Mouse (Mus musculus): ENCODE results near the gene Hectd2. TPM values are rescaled to one million over a fixed set of nuclear protein-coding genes. Genes with fewer than 3 reads are reported as not detected.

Hectd2 gene
- polyA plus RNA-seq, 1 experiment from 2014 or later: 0.48 TPM

- Histone ChIP-seq H3K27ac (ENCODE audit: low read length) (no peak overlapping the region), H3K27me3 (ENCODE audit: control insufficient read depth, insufficient read depth, low read depth, low read length) (no peaks in the 10 kb centered on the region), H3K4me1 (ENCODE audit: control insufficient read depth, low read depth, low read length) (no peaks in the 10 kb centered on the region; the same call in 1 of the 2 replicates), H3K4me2 (ENCODE audit: low read depth, low read length) (no peak overlapping the region), H3K9ac (ENCODE audit: low read depth, low read length) (no peak overlapping the region), H3K36me3 (ENCODE audit: control insufficient read depth, insufficient read depth) (no peaks in the 10 kb centered on the region), H3K4me3 (ENCODE audit: low read depth, low read length) (no peak overlapping the region), H3K9me3 (replicated peaks; ENCODE audit: control insufficient read depth, low read length) (no peaks in the 10 kb centered on the region)
- 66% methylated on average over 4 of the region's 4 CpGs for WGBS (ENCODE audit: insufficient replicate concordance)
- ATAC-seq (ENCODE audit: low read depth): no peak
Measured at GRCm38 (mm10) chr19:36626881-36627280, 72.4 kb downstream of the Hectd2 start.

GRCm38 (mm10) chr19:36629394-36629910 is 75.0 kb downstream of the Hectd2 start:
- Histone ChIP-seq H3K27me3 (ENCODE audit: control insufficient read depth, insufficient read depth, low read depth, low read length) (no peaks in the 10 kb centered on the region), H3K9me3 (replicated peaks; ENCODE audit: control insufficient read depth, low read length) (no peaks in the 10 kb centered on the region), H3K4me2 (ENCODE audit: low read depth, low read length) (no peak overlapping the region), H3K4me3 (ENCODE audit: low read depth, low read length) (no peak overlapping the region), H3K27ac (ENCODE audit: low read length) (peak overlapping the region; percentile 3; the same call in 1 of the 2 replicates), H3K4me1 (ENCODE audit: control insufficient read depth, low read depth, low read length) (no peaks in the 10 kb centered on the region; the same call in 1 of the 2 replicates), H3K9ac (ENCODE audit: low read depth, low read length) (no peak overlapping the region), H3K36me3 (ENCODE audit: control insufficient read depth, insufficient read depth) (no peaks in the 10 kb centered on the region)
- ATAC-seq (ENCODE audit: low read depth): peak; percentile 71
- WGBS (ENCODE audit: insufficient replicate concordance): 69% methylated on average over 9 of the region's 9 CpGs

GRCm38 (mm10) chr19:36630361-36630760 is 75.9 kb downstream of the Hectd2 start:
- Histone ChIP-seq H3K4me2 (ENCODE audit: low read depth, low read length) (no peak overlapping the region), H3K27me3 (ENCODE audit: control insufficient read depth, insufficient read depth, low read depth, low read length) (no peaks in the 10 kb centered on the region), H3K4me1 (ENCODE audit: control insufficient read depth, low read depth, low read length) (no peaks in the 10 kb centered on the region; the same call in 1 of the 2 replicates), H3K36me3 (ENCODE audit: control insufficient read depth, insufficient read depth) (no peaks in the 10 kb centered on the region), H3K27ac (ENCODE audit: low read length) (no peak overlapping the region), H3K9ac (ENCODE audit: low read depth, low read length) (no peak overlapping the region), H3K4me3 (ENCODE audit: low read depth, low read length) (no peak overlapping the region), H3K9me3 (replicated peaks; ENCODE audit: control insufficient read depth, low read length) (no peaks in the 10 kb centered on the region)
- WGBS (ENCODE audit: insufficient replicate concordance): 55% methylated on average over 5 of the region's 5 CpGs
- ATAC-seq (ENCODE audit: low read depth): no peak

- H3K4me3 ChIP-seq (ENCODE audit: low read depth, low read length): no peak overlapping the region
- no peaks in the 10 kb centered on the region; the same call in 1 of the 2 replicates for H3K4me1 ChIP-seq (ENCODE audit: control insufficient read depth, low read depth, low read length)
- H3K27me3 ChIP-seq (ENCODE audit: control insufficient read depth, insufficient read depth, low read depth, low read length): no peaks in the 10 kb centered on the region
- no peak overlapping the region for H3K4me2 ChIP-seq (ENCODE audit: low read depth, low read length)
- H3K36me3 ChIP-seq (ENCODE audit: control insufficient read depth, insufficient read depth): no peaks in the 10 kb centered on the region
- H3K27ac ChIP-seq (ENCODE audit: low read length): no peak overlapping the region
- WGBS (ENCODE audit: insufficient replicate concordance): 53% methylated on average over 7 of the region's 7 CpGs
- peak; percentile 66 for ATAC-seq (ENCODE audit: low read depth)
- no peak overlapping the region for H3K9ac ChIP-seq (ENCODE audit: low read depth, low read length)
- H3K9me3 ChIP-seq (replicated peaks; ENCODE audit: control insufficient read depth, low read length): no peaks in the 10 kb centered on the region
Measured at GRCm38 (mm10) chr19:36634771-36635170, 80.3 kb downstream of the Hectd2 start.

GRCm38 (mm10) chr19:36637223-36637622 is 82.8 kb downstream of the Hectd2 start:
- no peak overlapping the region for H3K4me3 ChIP-seq (ENCODE audit: low read depth, low read length)
- no peak overlapping the region for H3K9ac ChIP-seq (ENCODE audit: low read depth, low read length)
- no peaks in the 10 kb centered on the region for H3K9me3 ChIP-seq (replicated peaks; ENCODE audit: control insufficient read depth, low read length)
- H3K27ac ChIP-seq (ENCODE audit: low read length): no peak overlapping the region
- no peaks in the 10 kb centered on the region for H3K27me3 ChIP-seq (ENCODE audit: control insufficient read depth, insufficient read depth, low read depth, low read length)
- no peak overlapping the region for H3K4me2 ChIP-seq (ENCODE audit: low read depth, low read length)
- H3K4me1 ChIP-seq (ENCODE audit: control insufficient read depth, low read depth, low read length): no peaks in the 10 kb centered on the region; the same call in 1 of the 2 replicates
- no peak for ATAC-seq (ENCODE audit: low read depth)
- no peaks in the 10 kb centered on the region for H3K36me3 ChIP-seq (ENCODE audit: control insufficient read depth, insufficient read depth)
- WGBS (ENCODE audit: insufficient replicate concordance): 67% methylated on average over 3 of the region's 3 CpGs

- H3K4me1 ChIP-seq (ENCODE audit: control insufficient read depth, low read depth, low read length): no peaks in the 10 kb centered on the region; the same call in 1 of the 2 replicates
- H3K9me3 ChIP-seq (replicated peaks; ENCODE audit: control insufficient read depth, low read length): no peaks in the 10 kb centered on the region
- H3K4me3 ChIP-seq (ENCODE audit: low read depth, low read length): no peak overlapping the region
- H3K36me3 ChIP-seq (ENCODE audit: control insufficient read depth, insufficient read depth): no peaks in the 10 kb centered on the region
- H3K9ac ChIP-seq (ENCODE audit: low read depth, low read length): no peak overlapping the region
- peak; percentile 63; the same call in 1 of the 2 replicates for ATAC-seq (ENCODE audit: low read depth)
- H3K27me3 ChIP-seq (ENCODE audit: control insufficient read depth, insufficient read depth, low read depth, low read length): no peaks in the 10 kb centered on the region
- 53% methylated on average over 7 of the region's 7 CpGs for WGBS (ENCODE audit: insufficient replicate concordance)
- no peak overlapping the region for H3K27ac ChIP-seq (ENCODE audit: low read length)
- H3K4me2 ChIP-seq (ENCODE audit: low read depth, low read length): no peak overlapping the region
Measured at GRCm38 (mm10) chr19:36637948-36638587, 83.6 kb downstream of the Hectd2 start.

GRCm38 (mm10) chr19:36639072-36639471 is 84.6 kb downstream of the Hectd2 start:
- Histone ChIP-seq H3K27me3 (ENCODE audit: control insufficient read depth, insufficient read depth, low read depth, low read length) (no peaks in the 10 kb centered on the region), H3K4me3 (ENCODE audit: low read depth, low read length) (no peak overlapping the region), H3K27ac (ENCODE audit: low read length) (no peak overlapping the region), H3K9ac (ENCODE audit: low read depth, low read length) (no peak overlapping the region), H3K4me1 (ENCODE audit: control insufficient read depth, low read depth, low read length) (no peaks in the 10 kb centered on the region; the same call in 1 of the 2 replicates), H3K9me3 (replicated peaks; ENCODE audit: control insufficient read depth, low read length) (no peaks in the 10 kb centered on the region), H3K36me3 (ENCODE audit: control insufficient read depth, insufficient read depth) (no peaks in the 10 kb centered on the region), H3K4me2 (ENCODE audit: low read depth, low read length) (no peak overlapping the region)
- 75% methylated on average over 9 of the region's 9 CpGs for WGBS (ENCODE audit: insufficient replicate concordance)
- no peak for ATAC-seq (ENCODE audit: low read depth)

GRCm38 (mm10) chr19:36641128-36641527 is 86.7 kb downstream of the Hectd2 start:
- Histone ChIP-seq H3K27ac (ENCODE audit: low read length) (no peak overlapping the region), H3K36me3 (ENCODE audit: control insufficient read depth, insufficient read depth) (no peaks in the 10 kb centered on the region), H3K4me1 (ENCODE audit: control insufficient read depth, low read depth, low read length) (no peaks in the 10 kb centered on the region), H3K4me3 (ENCODE audit: low read depth, low read length) (no peak overlapping the region), H3K27me3 (ENCODE audit: control insufficient read depth, insufficient read depth, low read depth, low read length) (no peaks in the 10 kb centered on the region), H3K4me2 (ENCODE audit: low read depth, low read length) (no peak overlapping the region), H3K9ac (ENCODE audit: low read depth, low read length) (no peak overlapping the region), H3K9me3 (replicated peaks; ENCODE audit: control insufficient read depth, low read length) (no peaks in the 10 kb centered on the region)
- no peak for ATAC-seq (ENCODE audit: low read depth)
- WGBS (ENCODE audit: insufficient replicate concordance): 68% methylated on average over 3 of the region's 3 CpGs

GRCm38 (mm10) chr19:36645308-36645889 is 91.0 kb downstream of the Hectd2 start:
- no peaks in the 10 kb centered on the region for H3K36me3 ChIP-seq (ENCODE audit: control insufficient read depth, insufficient read depth)
- H3K9me3 ChIP-seq (replicated peaks; ENCODE audit: control insufficient read depth, low read length): no peaks in the 10 kb centered on the region
- no peak overlapping the region for H3K4me3 ChIP-seq (ENCODE audit: low read depth, low read length)
- H3K4me1 ChIP-seq (ENCODE audit: control insufficient read depth, low read depth, low read length): no peaks in the 10 kb centered on the region
- no peaks in the 10 kb centered on the region for H3K27me3 ChIP-seq (ENCODE audit: control insufficient read depth, insufficient read depth, low read depth, low read length)
- no peak overlapping the region for H3K9ac ChIP-seq (ENCODE audit: low read depth, low read length)
- 59% methylated on average over 6 of the region's 6 CpGs for WGBS (ENCODE audit: insufficient replicate concordance)
- no peak overlapping the region for H3K27ac ChIP-seq (ENCODE audit: low read length)
- no peak for ATAC-seq (ENCODE audit: low read depth)
- H3K4me2 ChIP-seq (ENCODE audit: low read depth, low read length): no peak overlapping the region

Measured in liver, embryonic 16.5 days (tissue).